Mouse (Mus musculus): Measurements from ENCODE around the gene Kif5c. TPM values are rescaled to one million over a fixed set of nuclear protein-coding genes. Genes with fewer than 3 reads are reported as not detected.

The Kif5c gene
- polyA plus RNA-seq (2014; fragmentation: Nextera tagmentation; extraction: Ambion mirVana): 36.3 and 41.0 TPM in 2 replicates

- DNase-seq (ENCODE audit: low spot score) (peak; percentile 94), ATAC-seq (replicated peaks; ENCODE audit: insufficient number of reproducible peaks, low FRiP score, low TSS enrichment, low read depth) (peak; percentile 99)
- Histone ChIP-seq H3K27me3 (ENCODE audit: control insufficient read depth, insufficient read depth, low read length) (no peaks in the 10 kb centered on the region), H3K4me2 (ENCODE audit: low read depth, low read length) (peak within 1 kb of the TSS; percentile 80), H3K9ac (replicated peaks; ENCODE audit: low read length) (peak within 1 kb of the TSS; percentile 62), H3K36me3 (replicated peaks; ENCODE audit: control insufficient read depth, insufficient read depth, low read depth, low read length) (no peaks in the 10 kb centered on the region), H3K4me1 (ENCODE audit: control insufficient read depth, insufficient read depth, low read length) (no peaks in the 10 kb centered on the region), H3K27ac (replicated peaks; ENCODE audit: low read depth, low read length) (peak within 1 kb of the TSS; percentile 36; the same call in 1 of the 2 replicates), H3K4me3 (ENCODE audit: low read depth, low read length) (peak within 1 kb of the TSS; percentile 90), H3K9me3 (replicated peaks; ENCODE audit: control insufficient read depth, low read length) (no peaks in the 10 kb centered on the region)
- WGBS: 6% methylated on average over 44 of the region's 54 CpGs
Measured at GRCm38 (mm10) chr2:49618829-49619718, at the start of gene Kif5c. Gene Kif5c (plus strand): TSS chr2:49619298.

DNA sequence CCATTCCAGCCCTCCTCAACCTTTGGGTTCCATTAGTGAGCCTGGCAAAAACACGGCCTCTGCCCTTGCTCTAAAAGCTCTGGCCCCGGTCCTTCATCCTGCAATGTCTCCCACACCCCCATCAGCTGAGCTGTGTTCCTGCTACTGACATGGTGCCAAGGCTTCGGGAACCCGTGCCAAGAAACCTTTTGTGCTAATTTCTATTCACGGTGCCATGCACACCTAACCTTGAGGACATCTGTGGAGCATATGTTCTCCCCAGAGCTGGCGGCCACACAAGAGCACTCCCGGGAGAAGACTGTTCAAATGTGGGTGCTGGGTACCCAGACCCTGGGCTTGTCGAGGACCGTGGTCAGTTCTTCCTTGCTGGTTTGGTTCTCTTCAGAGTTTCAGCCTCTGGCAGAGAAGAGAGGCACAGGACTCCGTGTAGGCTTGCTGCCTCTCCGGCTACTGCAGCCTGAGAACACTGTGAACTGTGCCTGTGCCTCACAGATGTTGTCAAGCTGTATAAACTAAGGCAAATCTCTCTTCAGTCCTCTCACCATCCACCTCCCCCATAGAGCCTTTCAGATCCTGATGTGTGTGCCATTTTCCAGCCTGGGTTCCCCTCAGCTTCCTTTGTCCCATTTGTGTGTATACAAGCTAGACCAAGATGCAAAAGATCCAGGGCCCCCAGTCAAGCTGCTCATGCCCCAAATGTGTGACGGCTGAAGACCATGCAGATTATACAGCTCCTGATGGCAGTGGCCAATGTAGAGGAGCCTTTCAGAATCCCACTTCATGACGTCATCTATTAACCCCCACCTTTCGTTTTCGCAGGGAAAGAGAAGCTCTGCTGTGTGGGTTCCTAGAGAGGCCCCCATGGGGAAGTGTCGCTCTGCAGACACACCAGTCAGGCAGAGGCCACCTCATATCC is 49.0 kb upstream of the Kif5c start:
- Histone ChIP-seq H3K4me2 (ENCODE audit: low read depth, low read length) (no peak overlapping the region), H3K4me3 (ENCODE audit: low read depth, low read length) (no peak overlapping the region), H3K36me3 (replicated peaks; ENCODE audit: control insufficient read depth, insufficient read depth, low read depth, low read length) (no peaks in the 10 kb centered on the region), H3K27ac (replicated peaks; ENCODE audit: low read depth, low read length) (no peak overlapping the region), H3K9ac (replicated peaks; ENCODE audit: low read length) (no peak overlapping the region), H3K9me3 (replicated peaks; ENCODE audit: control insufficient read depth, low read length) (no peaks in the 10 kb centered on the region), H3K27me3 (ENCODE audit: control insufficient read depth, insufficient read depth, low read length) (no peaks in the 10 kb centered on the region), H3K4me1 (ENCODE audit: control insufficient read depth, insufficient read depth, low read length) (peaks cover 6% of the 10 kb centered on the region; the same call in 1 of the 2 replicates)
- DNase-seq (ENCODE audit: low spot score) (peak; percentile 37), ATAC-seq (replicated peaks; ENCODE audit: insufficient number of reproducible peaks, low FRiP score, low TSS enrichment, low read depth) (peak; percentile 61)
- 61% methylated on average over 16 of the region's 16 CpGs for WGBS

GRCm38 (mm10) chr2:49570778-49571101 is 48.4 kb upstream of the Kif5c start:
- DNase-seq (ENCODE audit: low spot score) (no peak), ATAC-seq (replicated peaks; ENCODE audit: insufficient number of reproducible peaks, low FRiP score, low TSS enrichment, low read depth) (peak; percentile 57; the same call in 1 of the 2 replicates)
- H3K36me3 ChIP-seq (replicated peaks; ENCODE audit: control insufficient read depth, insufficient read depth, low read depth, low read length): no peaks in the 10 kb centered on the region
- no peak overlapping the region for H3K4me2 ChIP-seq (ENCODE audit: low read depth, low read length)
- H3K9me3 ChIP-seq (replicated peaks; ENCODE audit: control insufficient read depth, low read length): no peaks in the 10 kb centered on the region
- no peak overlapping the region for H3K9ac ChIP-seq (replicated peaks; ENCODE audit: low read length)
- H3K27me3 ChIP-seq (ENCODE audit: control insufficient read depth, insufficient read depth, low read length): no peaks in the 10 kb centered on the region
- H3K27ac ChIP-seq (replicated peaks; ENCODE audit: low read depth, low read length): no peak overlapping the region
- H3K4me3 ChIP-seq (ENCODE audit: low read depth, low read length): no peak overlapping the region
- 42% methylated on average over 6 of the region's 6 CpGs for WGBS
- peaks cover 6% of the 10 kb centered on the region; the same call in 1 of the 2 replicates for H3K4me1 ChIP-seq (ENCODE audit: control insufficient read depth, insufficient read depth, low read length)

GRCm38 (mm10) chr2:49571159-49571920 is 47.8 kb upstream of the Kif5c start:
- no peaks in the 10 kb centered on the region for H3K36me3 ChIP-seq (replicated peaks; ENCODE audit: control insufficient read depth, insufficient read depth, low read depth, low read length)
- H3K27me3 ChIP-seq (ENCODE audit: control insufficient read depth, insufficient read depth, low read length): no peaks in the 10 kb centered on the region
- H3K4me2 ChIP-seq (ENCODE audit: low read depth, low read length): no peak overlapping the region
- H3K4me1 ChIP-seq (ENCODE audit: control insufficient read depth, insufficient read depth, low read length): peaks cover 6% of the 10 kb centered on the region; the same call in 1 of the 2 replicates
- WGBS: 67% methylated on average over 11 of the region's 11 CpGs
- no peak overlapping the region for H3K27ac ChIP-seq (replicated peaks; ENCODE audit: low read depth, low read length)
- no peaks in the 10 kb centered on the region for H3K9me3 ChIP-seq (replicated peaks; ENCODE audit: control insufficient read depth, low read length)
- H3K9ac ChIP-seq (replicated peaks; ENCODE audit: low read length): no peak overlapping the region
- no peak overlapping the region for H3K4me3 ChIP-seq (ENCODE audit: low read depth, low read length)
- DNase-seq (ENCODE audit: low spot score) (no peak), ATAC-seq (replicated peaks; ENCODE audit: insufficient number of reproducible peaks, low FRiP score, low TSS enrichment, low read depth) (no peak)

DNA sequence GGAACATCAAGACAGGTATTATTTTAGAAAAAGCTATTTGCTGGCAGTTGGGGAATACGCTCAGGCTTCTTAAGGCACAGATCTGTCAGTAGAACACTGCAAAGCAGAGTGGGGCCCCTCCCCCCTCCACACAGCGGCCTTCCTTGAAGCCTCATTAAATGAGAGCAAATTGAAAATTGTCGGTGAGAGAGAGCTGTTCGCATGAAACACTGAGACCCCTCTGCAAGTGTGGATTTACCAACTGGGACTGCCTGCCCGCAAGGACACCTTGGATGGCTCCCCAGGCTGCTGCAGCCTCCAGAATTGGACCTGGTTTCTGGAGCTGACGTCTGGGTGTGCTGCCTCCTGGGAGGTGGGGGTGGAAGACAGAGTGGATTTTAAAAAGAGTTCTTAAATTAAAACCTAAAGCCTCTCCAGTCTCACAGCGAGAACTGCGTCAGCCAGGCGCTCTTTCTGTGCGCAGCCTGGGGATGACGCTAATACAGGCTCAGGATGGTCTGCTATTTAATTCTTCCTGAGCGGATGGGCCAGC is 46.9 kb upstream of the Kif5c start:
- Histone ChIP-seq H3K36me3 (replicated peaks; ENCODE audit: control insufficient read depth, insufficient read depth, low read depth, low read length) (no peaks in the 10 kb centered on the region), H3K4me3 (ENCODE audit: low read depth, low read length) (no peak overlapping the region), H3K4me1 (ENCODE audit: control insufficient read depth, insufficient read depth, low read length) (peaks cover 6% of the 10 kb centered on the region; the same call in 1 of the 2 replicates), H3K9me3 (replicated peaks; ENCODE audit: control insufficient read depth, low read length) (no peaks in the 10 kb centered on the region), H3K4me2 (ENCODE audit: low read depth, low read length) (0 out of 2 replicates have a peak overlapping the region, but pooled peaks have one; percentile 15), H3K9ac (replicated peaks; ENCODE audit: low read length) (no peak overlapping the region), H3K27me3 (ENCODE audit: control insufficient read depth, insufficient read depth, low read length) (no peaks in the 10 kb centered on the region), H3K27ac (replicated peaks; ENCODE audit: low read depth, low read length) (no peak overlapping the region)
- DNase-seq (ENCODE audit: low spot score) (peak; percentile 51), ATAC-seq (replicated peaks; ENCODE audit: insufficient number of reproducible peaks, low FRiP score, low TSS enrichment, low read depth) (no peak; the same call in 1 of the 2 replicates)
- WGBS: 46% methylated on average over 12 of the region's 12 CpGs

DNA sequence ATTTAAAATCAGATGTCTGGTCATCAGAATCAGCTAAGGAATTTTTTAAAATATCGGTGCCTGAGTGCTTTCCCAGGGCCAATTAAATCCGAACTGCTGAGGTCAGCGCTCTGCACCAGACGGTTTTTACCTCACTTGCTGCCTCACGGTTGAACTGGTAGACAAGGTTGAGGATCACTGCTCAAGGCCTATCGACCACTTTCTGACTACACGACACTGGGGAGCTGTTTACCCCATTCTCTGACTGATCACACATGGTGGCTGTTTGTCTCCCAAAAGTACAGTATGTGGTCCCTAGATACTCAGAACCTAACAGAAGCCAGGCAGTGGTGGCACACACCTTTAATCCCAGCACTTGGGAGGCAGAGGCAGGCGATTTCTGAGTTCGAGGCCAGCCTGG is 46.4 kb upstream of the Kif5c start:
- no peak for DNase-seq (ENCODE audit: low spot score)
- WGBS: 58% methylated on average over 9 of the region's 9 CpGs

DNA sequence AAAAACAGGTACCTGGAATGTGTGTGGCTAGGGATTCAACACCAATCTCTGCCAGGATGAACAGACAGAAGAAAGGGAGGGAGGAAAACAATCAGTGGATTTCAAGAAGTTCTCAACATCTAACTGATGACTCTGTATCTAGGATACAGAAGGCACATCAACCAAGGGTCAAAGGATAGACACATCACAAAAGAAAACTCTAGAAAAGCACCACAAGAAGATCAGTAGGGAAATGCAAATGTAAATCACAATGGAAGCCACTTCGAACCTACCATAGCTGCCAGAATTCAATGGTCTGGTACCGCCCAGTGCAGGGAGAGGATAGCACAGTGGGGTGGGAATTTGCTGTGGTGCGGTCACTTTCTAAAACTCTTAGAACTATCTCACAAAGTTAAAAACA is 45.8 kb upstream of the Kif5c start:
- no peak overlapping the region for H3K9ac ChIP-seq (replicated peaks; ENCODE audit: low read length)
- peaks cover 6% of the 10 kb centered on the region; the same call in 1 of the 2 replicates for H3K4me1 ChIP-seq (ENCODE audit: control insufficient read depth, insufficient read depth, low read length)
- H3K36me3 ChIP-seq (replicated peaks; ENCODE audit: control insufficient read depth, insufficient read depth, low read depth, low read length): no peaks in the 10 kb centered on the region
- no peak overlapping the region for H3K27ac ChIP-seq (replicated peaks; ENCODE audit: low read depth, low read length)
- H3K9me3 ChIP-seq (replicated peaks; ENCODE audit: control insufficient read depth, low read length): no peaks in the 10 kb centered on the region
- DNase-seq (ENCODE audit: low spot score) (no peak), ATAC-seq (replicated peaks; ENCODE audit: insufficient number of reproducible peaks, low FRiP score, low TSS enrichment, low read depth) (no peak)
- H3K4me3 ChIP-seq (ENCODE audit: low read depth, low read length): no peak overlapping the region
- 85% methylated on average over 3 of the region's 3 CpGs for WGBS
- no peaks in the 10 kb centered on the region for H3K27me3 ChIP-seq (ENCODE audit: control insufficient read depth, insufficient read depth, low read length)
- H3K4me2 ChIP-seq (ENCODE audit: low read depth, low read length): no peak overlapping the region

More for the DNA sequence above, 46.4 kb upstream of the Kif5c start:
- Histone ChIP-seq H3K36me3 (replicated peaks; ENCODE audit: control insufficient read depth, insufficient read depth, low read depth, low read length) (no peaks in the 10 kb centered on the region), H3K4me1 (ENCODE audit: control insufficient read depth, insufficient read depth, low read length) (peaks cover 6% of the 10 kb centered on the region; the same call in 1 of the 2 replicates), H3K9ac (replicated peaks; ENCODE audit: low read length) (no peak overlapping the region), H3K9me3 (replicated peaks; ENCODE audit: control insufficient read depth, low read length) (no peaks in the 10 kb centered on the region), H3K27me3 (ENCODE audit: control insufficient read depth, insufficient read depth, low read length) (no peaks in the 10 kb centered on the region), H3K4me3 (ENCODE audit: low read depth, low read length) (no peak overlapping the region), H3K4me2 (ENCODE audit: low read depth, low read length) (no peak overlapping the region), H3K27ac (replicated peaks; ENCODE audit: low read depth, low read length) (no peak overlapping the region)
- no peak for ATAC-seq (replicated peaks; ENCODE audit: insufficient number of reproducible peaks, low FRiP score, low TSS enrichment, low read depth)

All from embryonic facial prominence, embryonic 11.5 days (tissue).